8 mouse cellular contexts compared by ENCODE assay signal in the genomic region with DNA sequence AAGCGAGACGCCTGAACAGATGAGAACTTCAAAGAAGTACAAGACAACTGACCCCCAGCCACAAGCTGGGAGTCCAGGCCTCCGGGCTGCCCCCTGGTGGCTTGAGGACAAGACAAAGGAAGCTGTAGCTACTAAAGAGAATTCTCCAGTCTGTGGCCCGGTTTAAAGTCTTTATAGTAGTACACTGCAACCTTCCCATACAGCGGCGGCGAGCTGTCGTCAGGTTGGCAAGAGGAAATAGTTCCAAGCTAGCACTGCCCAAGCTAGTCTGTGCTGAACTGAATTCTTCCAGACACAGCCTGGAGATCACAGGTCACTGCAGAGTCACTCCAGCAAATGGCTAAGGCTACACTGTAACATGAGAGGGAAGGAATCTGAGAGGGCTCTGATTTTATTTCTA. TPM values are rescaled to one million over a fixed set of nuclear protein-coding genes. Genes with fewer than 3 reads are reported as not detected.
DNase-seq lines count a peak whose midpoint lies in the region; ATAC-seq lines count a peak whose summit lies in the region.
"Had no signal": no experiment of that assay in that cellular context is flagged by ENCODE, and none has a peak within 500 bp of the region (broad histone marks: within the 10 kb centered on the region; RNA-seq: fewer than 3 reads in every experiment).

No protein-coding gene starts in this region.

- H3K4me3 ChIP-seq in kidney, embryonic 14.5 days (ENCODE audit: low read length) = no peak overlapping the region
- H3K4me3 ChIP-seq: neural tube, embryonic 12.5 days had no signal

- H3K4me1 ChIP-seq in kidney, embryonic 14.5 days (ENCODE audit: control insufficient read depth, insufficient read depth, low read length) = no peaks in the 10 kb centered on the region
- H3K4me1 ChIP-seq: neural tube, embryonic 12.5 days had no signal

- no peaks in the 10 kb centered on the region for H3K9me3 ChIP-seq in kidney, embryonic 14.5 days (ENCODE audit: control insufficient read depth, low read length)
- H3K9me3 ChIP-seq: neural tube, embryonic 12.5 days had no signal

- H3K4me2 ChIP-seq in kidney, embryonic 14.5 days (replicated peaks; ENCODE audit: low read depth, low read length) = no peak overlapping the region
- H3K4me2 ChIP-seq: neural tube, embryonic 12.5 days had no signal

- H3K36me3 ChIP-seq in kidney, embryonic 14.5 days (ENCODE audit: control insufficient read depth, insufficient read depth, low read length) = peaks cover 73% of the 10 kb centered on the region

- no peaks in the 10 kb centered on the region for H3K27me3 ChIP-seq in kidney, embryonic 14.5 days (ENCODE audit: control insufficient read depth, insufficient read depth, low read length)
- H3K27me3 ChIP-seq: neural tube, embryonic 12.5 days had no signal

- DNase-seq in right cerebral cortex, adult 18-20 months = peak; percentile 30
- no peak for DNase-seq in right cerebral cortex, postnatal 36 days (ENCODE audit: low spot score in 2 of 2)
- peak; percentile 45 for DNase-seq in brain, adult 2 months (ENCODE audit: low read depth, low spot score)
- peak; percentile 71 for DNase-seq in lung, postnatal 14 days
- peak; percentile 54 for DNase-seq in skeletal muscle tissue, adult 2 months (ENCODE audit: low read depth, low spot score)

- H3K27ac ChIP-seq in kidney, embryonic 14.5 days (ENCODE audit: low read depth, low read length) = no peak overlapping the region; the same call in 1 of the 2 replicates
- H3K27ac ChIP-seq: neural tube, embryonic 12.5 days had no signal

- ATAC-seq in frontal cortex, adult (ENCODE audit: low TSS enrichment) = peak; percentile 38; the same call in 1 of the 2 replicates
- peak; percentile 84 for ATAC-seq in kidney, embryonic 14.5 days (ENCODE audit: low FRiP score, low TSS enrichment)

- 16% methylated on average over 8 of the region's 8 CpGs for WGBS in kidney, embryonic 14.5 days

- no peak overlapping the region for H3K9ac ChIP-seq in kidney, embryonic 14.5 days (ENCODE audit: low read depth, low read length)
- H3K9ac ChIP-seq: neural tube, embryonic 12.5 days had no signal

RNA-seq across cellular contexts. Expression of a gene that starts 52.0 kb away (rescaled TPM):
- polyA plus RNA-seq in kidney, embryonic 14.5 days (2014; fragmentation: Nextera tagmentation; extraction: Ambion mirVana) = 23.6 and 27.5 TPM in 2 replicates

Comparison
In these comparisons a context has a peak if more than half of its experiments do, and no peak if none do; other contexts are left out.
1. DNase-seq: peak in right cerebral cortex, adult 18-20 months (single experiment), brain, adult 2 months (single experiment), lung, postnatal 14 days (single experiment) and skeletal muscle tissue, adult 2 months (single experiment); none in right cerebral cortex, postnatal 36 days (0 of 2).